Mouse (Mus musculus): ENCODE results near the gene Slc7a8. TPM values are rescaled to one million over a fixed set of nuclear protein-coding genes. Genes with fewer than 3 reads are reported as not detected.

Gene Slc7a8
- 6.1 and 8.1 TPM in 2 replicates for polyA plus RNA-seq (2015; fragmentation: Nextera tagmentation; extraction: Ambion mirVana)

GRCm38 (mm10) chr14:54781610-54782365 lies at the start of gene Slc7a8:
Slc7a8 (minus strand) TSS chr14:54781946.
- Histone ChIP-seq H3K4me2 (peak within 1 kb of the TSS; percentile 83), H3K27ac (replicated peaks) (peak within 1 kb of the TSS; percentile 85), H3K4me1 (peaks cover 26% of the 10 kb centered on the region), H3K9me3 (replicated peaks) (no peaks in the 10 kb centered on the region), H3K36me3 (no peaks in the 10 kb centered on the region), H3K9ac (replicated peaks) (peak within 1 kb of the TSS; percentile 63), H3K27me3 (replicated peaks) (no peaks in the 10 kb centered on the region; the same call in 1 of the 2 replicates), H3K4me3 (replicated peaks) (peak within 1 kb of the TSS; percentile 61)
- peak; percentile 88 for ATAC-seq (ENCODE audit: low FRiP score)
- 2% methylated on average over 36 of the region's 37 CpGs for WGBS

GRCm38 (mm10) chr14:54823716-54824115 lies 42.0 kb upstream of the Slc7a8 start:
- Histone ChIP-seq H3K4me1 (no peaks in the 10 kb centered on the region), H3K27me3 (replicated peaks) (no peaks in the 10 kb centered on the region), H3K9ac (replicated peaks) (no peak overlapping the region), H3K4me3 (replicated peaks) (no peak overlapping the region), H3K4me2 (no peak overlapping the region), H3K9me3 (replicated peaks) (no peaks in the 10 kb centered on the region), H3K36me3 (no peaks in the 10 kb centered on the region), H3K27ac (replicated peaks) (no peak overlapping the region)
- 88% methylated on average over 1 of the region's 1 CpGs for WGBS
- ATAC-seq (ENCODE audit: low FRiP score) = no peak

GRCm38 (mm10) chr14:54822301-54822700 lies 40.6 kb upstream of the Slc7a8 start:
- H3K4me2 ChIP-seq = no peak overlapping the region
- no peaks in the 10 kb centered on the region for H3K9me3 ChIP-seq (replicated peaks)
- no peak overlapping the region for H3K27ac ChIP-seq (replicated peaks)
- no peak overlapping the region for H3K9ac ChIP-seq (replicated peaks)
- no peak for ATAC-seq (ENCODE audit: low FRiP score)
- H3K36me3 ChIP-seq = no peaks in the 10 kb centered on the region
- no peaks in the 10 kb centered on the region for H3K27me3 ChIP-seq (replicated peaks)
- no peak overlapping the region for H3K4me3 ChIP-seq (replicated peaks)
- 81% methylated on average over 2 of the region's 2 CpGs for WGBS
- H3K4me1 ChIP-seq = no peaks in the 10 kb centered on the region

- Histone ChIP-seq H3K36me3 (no peaks in the 10 kb centered on the region), H3K27me3 (replicated peaks) (no peaks in the 10 kb centered on the region), H3K4me3 (replicated peaks) (no peak overlapping the region), H3K9me3 (replicated peaks) (no peaks in the 10 kb centered on the region), H3K4me2 (no peak overlapping the region), H3K9ac (replicated peaks) (no peak overlapping the region), H3K4me1 (no peaks in the 10 kb centered on the region), H3K27ac (replicated peaks) (no peak overlapping the region)
- no peak for ATAC-seq (ENCODE audit: low FRiP score)
- WGBS = 46% methylated on average over 2 of the region's 2 CpGs
These were observed 36.0 kb upstream of the Slc7a8 start for GRCm38 (mm10) chr14:54817791-54818190.

- 74% methylated on average over 3 of the region's 3 CpGs for WGBS
- Histone ChIP-seq H3K36me3 (no peaks in the 10 kb centered on the region), H3K9ac (replicated peaks) (no peak overlapping the region), H3K4me3 (replicated peaks) (no peak overlapping the region), H3K4me2 (no peak overlapping the region), H3K4me1 (no peaks in the 10 kb centered on the region), H3K27me3 (replicated peaks) (no peaks in the 10 kb centered on the region), H3K27ac (replicated peaks) (no peak overlapping the region), H3K9me3 (replicated peaks) (no peaks in the 10 kb centered on the region)
- ATAC-seq (ENCODE audit: low FRiP score) = no peak
These were observed 34.0 kb upstream of the Slc7a8 start for GRCm38 (mm10) chr14:54815737-54816136.

- Histone ChIP-seq H3K4me1 (no peaks in the 10 kb centered on the region), H3K4me3 (replicated peaks) (no peak within 1 kb of the TSS), H3K4me2 (no peak within 1 kb of the TSS), H3K9me3 (replicated peaks) (no peaks in the 10 kb centered on the region), H3K27me3 (replicated peaks) (no peaks in the 10 kb centered on the region), H3K27ac (replicated peaks) (no peak within 1 kb of the TSS), H3K36me3 (no peaks in the 10 kb centered on the region), H3K9ac (replicated peaks) (no peak within 1 kb of the TSS)
- WGBS = 91% methylated on average over 29 of the region's 29 CpGs
- ATAC-seq (ENCODE audit: low FRiP score) = no peak
These were observed 32.2 kb upstream of the Slc7a8 start, which contains the start of gene Rnf212b for GRCm38 (mm10) chr14:54813991-54814390. Rnf212b (plus strand) TSS chr14:54814141.

GRCm38 (mm10) chr14:54809668-54810033 lies 27.9 kb upstream of the Slc7a8 start:
- Histone ChIP-seq H3K4me1 (no peaks in the 10 kb centered on the region), H3K9me3 (replicated peaks) (no peaks in the 10 kb centered on the region), H3K4me2 (no peak overlapping the region), H3K27me3 (replicated peaks) (no peaks in the 10 kb centered on the region), H3K4me3 (replicated peaks) (no peak overlapping the region), H3K27ac (replicated peaks) (no peak overlapping the region), H3K36me3 (no peaks in the 10 kb centered on the region), H3K9ac (replicated peaks) (no peak overlapping the region)
- 84% methylated on average over 3 of the region's 3 CpGs for WGBS
- ATAC-seq (ENCODE audit: low FRiP score) = no peak

- Histone ChIP-seq H3K27me3 (replicated peaks) (no peaks in the 10 kb centered on the region), H3K4me1 (no peaks in the 10 kb centered on the region), H3K4me2 (no peak overlapping the region), H3K36me3 (no peaks in the 10 kb centered on the region), H3K27ac (replicated peaks) (no peak overlapping the region), H3K4me3 (replicated peaks) (no peak overlapping the region), H3K9me3 (replicated peaks) (no peaks in the 10 kb centered on the region), H3K9ac (replicated peaks) (no peak overlapping the region)
- 81% methylated on average over 4 of the region's 4 CpGs for WGBS
- no peak for ATAC-seq (ENCODE audit: low FRiP score)
These were observed 27.2 kb upstream of the Slc7a8 start for GRCm38 (mm10) chr14:54808718-54809667.

GRCm38 (mm10) chr14:54806124-54806523 lies 24.4 kb upstream of the Slc7a8 start:
- Histone ChIP-seq H3K9ac (replicated peaks) (no peak overlapping the region), H3K36me3 (no peaks in the 10 kb centered on the region), H3K4me2 (no peak overlapping the region), H3K4me3 (replicated peaks) (no peak overlapping the region), H3K27me3 (replicated peaks) (no peaks in the 10 kb centered on the region), H3K27ac (replicated peaks) (no peak overlapping the region), H3K9me3 (replicated peaks) (no peaks in the 10 kb centered on the region), H3K4me1 (no peaks in the 10 kb centered on the region)
- ATAC-seq (ENCODE audit: low FRiP score) = no peak
- 88% methylated on average over 4 of the region's 4 CpGs for WGBS

- Histone ChIP-seq H3K27ac (replicated peaks) (no peak overlapping the region), H3K4me1 (no peaks in the 10 kb centered on the region), H3K27me3 (replicated peaks) (no peaks in the 10 kb centered on the region), H3K4me2 (no peak overlapping the region), H3K4me3 (replicated peaks) (no peak overlapping the region), H3K36me3 (no peaks in the 10 kb centered on the region), H3K9me3 (replicated peaks) (no peaks in the 10 kb centered on the region), H3K9ac (replicated peaks) (no peak overlapping the region)
- WGBS = 86% methylated on average over 4 of the region's 4 CpGs
- ATAC-seq (ENCODE audit: low FRiP score) = no peak
These were observed 20.7 kb upstream of the Slc7a8 start for GRCm38 (mm10) chr14:54802428-54802827.

- H3K4me1 ChIP-seq = no peaks in the 10 kb centered on the region
- H3K4me3 ChIP-seq (replicated peaks) = no peak overlapping the region
- no peak overlapping the region for H3K9ac ChIP-seq (replicated peaks)
- H3K36me3 ChIP-seq = no peaks in the 10 kb centered on the region
- WGBS = 60% methylated on average over 10 of the region's 10 CpGs
- no peak overlapping the region for H3K27ac ChIP-seq (replicated peaks)
- H3K27me3 ChIP-seq (replicated peaks) = no peaks in the 10 kb centered on the region
- ATAC-seq (ENCODE audit: low FRiP score) = no peak
- H3K9me3 ChIP-seq (replicated peaks) = no peaks in the 10 kb centered on the region
- H3K4me2 ChIP-seq = no peak overlapping the region
These were observed 17.9 kb upstream of the Slc7a8 start for GRCm38 (mm10) chr14:54799686-54800085.

- 95% methylated on average over 15 of the region's 15 CpGs for WGBS
- ATAC-seq (ENCODE audit: low FRiP score) = no peak
- Histone ChIP-seq H3K36me3 (no peaks in the 10 kb centered on the region), H3K27me3 (replicated peaks) (no peaks in the 10 kb centered on the region), H3K4me3 (replicated peaks) (no peak overlapping the region), H3K9me3 (replicated peaks) (no peaks in the 10 kb centered on the region), H3K9ac (replicated peaks) (no peak overlapping the region), H3K27ac (replicated peaks) (no peak overlapping the region), H3K4me1 (no peaks in the 10 kb centered on the region), H3K4me2 (no peak overlapping the region)
These were observed 15.0 kb upstream of the Slc7a8 start for GRCm38 (mm10) chr14:54796760-54797159.
